Comparison of ENCODE assay signal across 9 mouse cellular contexts in the genomic region with DNA sequence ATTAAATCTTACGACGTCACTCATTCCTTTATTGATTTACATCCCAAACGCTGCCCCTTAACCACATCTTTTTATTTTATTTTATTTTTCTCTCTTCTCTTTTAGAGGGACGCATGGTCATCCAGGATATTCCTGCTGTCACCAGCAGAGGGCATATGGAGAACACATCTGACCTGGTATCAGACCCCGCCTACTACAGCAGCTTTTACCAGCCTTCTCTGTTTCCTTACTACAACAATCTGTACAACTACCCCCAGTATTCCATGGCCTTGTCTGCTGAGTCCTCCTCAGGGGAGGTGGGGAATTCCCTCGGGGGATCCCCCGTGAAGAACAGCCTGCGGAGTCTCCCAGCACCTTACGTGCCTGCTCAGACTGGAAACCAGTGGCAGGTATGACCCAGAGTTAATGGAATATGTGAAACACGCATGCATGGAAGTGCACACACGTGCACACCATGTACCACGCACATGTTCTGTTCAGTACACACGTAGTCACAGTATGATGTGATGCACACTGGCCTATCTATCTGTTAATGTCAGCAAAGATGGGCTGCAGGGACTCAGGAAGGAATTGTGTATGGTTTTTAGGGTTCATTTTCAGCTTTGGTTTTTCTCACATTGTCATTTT. TPM values are rescaled to one million over a fixed set of nuclear protein-coding genes. Genes with fewer than 3 reads are reported as not detected.
DNase-seq lines count a peak whose midpoint lies in the region; ATAC-seq lines count a peak whose summit lies in the region.
"Had no signal": no experiment of that assay in that cellular context is flagged by ENCODE, and none has a peak within 500 bp of the region (broad histone marks: within the 10 kb centered on the region; RNA-seq: fewer than 3 reads in every experiment).

No protein-coding gene starts in this region.

- peak; percentile 68 for DNase-seq in 3T3-L1 (ENCODE audit: low read depth, low spot score)
- peak; percentile 31 for DNase-seq in adipocyte (ENCODE audit: low spot score)
- peak; percentile 82 for DNase-seq in embryo, embryonic 11 days
- peak; percentile 7 to 25 for DNase-seq in heart, adult 9 months (ENCODE audit: low spot score in 2 of 2)
- DNase-seq in kidney, postnatal 14 days, result peak; percentile 67
- DNase-seq in liver, embryonic 11.5 days (ENCODE audit: low spot score), result peak; percentile 44
- peak; percentile 28 for DNase-seq in urinary bladder, postnatal 25 days (ENCODE audit: low spot score)

- 35% methylated on average over 13 of the region's 13 CpGs for WGBS in liver, embryonic 11.5 days
- WGBS in neural tube, embryonic 14.5 days, result 35% methylated on average over 13 of the region's 13 CpGs

- no peak for ATAC-seq in liver, embryonic 11.5 days (replicated peaks; ENCODE audit: low FRiP score)
- peak; percentile 82 for ATAC-seq in neural tube, embryonic 14.5 days (ENCODE audit: low read depth)

- H3K27ac ChIP-seq in liver, embryonic 11.5 days (ENCODE audit: low read depth, low read length), result no peak overlapping the region
- no peak overlapping the region for H3K27ac ChIP-seq in neural tube, embryonic 14.5 days (ENCODE audit: low read depth, low read length)

- no peak overlapping the region for H3K9ac ChIP-seq in liver, embryonic 11.5 days (ENCODE audit: low read depth, low read length)
- H3K9ac ChIP-seq in neural tube, embryonic 14.5 days (replicated peaks; ENCODE audit: low read depth, low read length), result no peak overlapping the region

- no peaks in the 10 kb centered on the region for H3K27me3 ChIP-seq in liver, embryonic 11.5 days (replicated peaks; ENCODE audit: control insufficient read depth, insufficient read depth, low read length)
- H3K27me3 ChIP-seq in neural tube, embryonic 14.5 days (ENCODE audit: control insufficient read depth, insufficient read depth, low read length), result no peaks in the 10 kb centered on the region

- no peak overlapping the region for H3K4me2 ChIP-seq in liver, embryonic 11.5 days
- no peak overlapping the region for H3K4me2 ChIP-seq in neural tube, embryonic 14.5 days (ENCODE audit: low read depth, low read length)

- H3K4me3 ChIP-seq in liver, embryonic 11.5 days (ENCODE audit: low read depth, low read length), result no peak overlapping the region
- no peak overlapping the region for H3K4me3 ChIP-seq in neural tube, embryonic 14.5 days (ENCODE audit: low read depth, low read length)
- H3K4me3 ChIP-seq: erythroblast, embryonic 14.5 days had no signal

- H3K36me3 ChIP-seq in liver, embryonic 11.5 days (ENCODE audit: control insufficient read depth, insufficient read depth, low read length), result no peaks in the 10 kb centered on the region
- no peaks in the 10 kb centered on the region for H3K36me3 ChIP-seq in neural tube, embryonic 14.5 days (ENCODE audit: control insufficient read depth, insufficient read depth, low read length)

- H3K9me3 ChIP-seq in liver, embryonic 11.5 days (ENCODE audit: control insufficient read depth, low read length), result no peaks in the 10 kb centered on the region
- H3K9me3 ChIP-seq in neural tube, embryonic 14.5 days (ENCODE audit: control insufficient read depth, low read length), result no peaks in the 10 kb centered on the region

- no peaks in the 10 kb centered on the region for H3K4me1 ChIP-seq in liver, embryonic 11.5 days (replicated peaks; ENCODE audit: control insufficient read depth, insufficient read depth, low read length)
- 0 out of 2 replicates have a peak, but pooled peaks cover 2% of the 10 kb centered on the region for H3K4me1 ChIP-seq in neural tube, embryonic 14.5 days (ENCODE audit: control insufficient read depth, insufficient read depth, low read length)

RNA-seq across cellular contexts. Expression of a gene that starts 40.4 kb away (rescaled TPM):
- 0.19 TPM in 1 of 2 replicates, not detected in the other for polyA plus RNA-seq in liver, embryonic 11.5 days (2014; fragmentation: Nextera tagmentation; extraction: Ambion mirVana)
- 0.26 TPM in 1 of 2 replicates, not detected in the other for polyA plus RNA-seq in neural tube, embryonic 14.5 days (2014; fragmentation: Nextera tagmentation; extraction: Ambion mirVana)
- polyA plus RNA-seq: erythroblast, embryonic 14.5 days had no signal

Comparison
In these comparisons a context has a peak if more than half of its experiments do, and no peak if none do; other contexts are left out.
1. DNase-seq: peak in every context shown above with its lines; median percentile 82 in embryo, embryonic 11 days; 68 in 3T3-L1; 67 in kidney, postnatal 14 days; 44 in liver, embryonic 11.5 days; 31 in adipocyte; 28 in urinary bladder, postnatal 25 days; 16 in heart, adult 9 months.